Mouse (Mus musculus) forebrain, embryonic 15.5 days (tissue): ENCODE measurements around the gene Odf3l2. TPM values are rescaled to one million over a fixed set of nuclear protein-coding genes. Genes with fewer than 3 reads are reported as not detected.

Experiments used
- ATAC-seq: fragments of 200-750 bp; cut with Nextera tagmentation; replicated peaks from 2 replicates; pipeline ENCODE4 v1.8.0; 2017; ENCODE audit warnings: mild to moderate bottlenecking, moderate TSS enrichment, moderate library complexity
- H3K27ac ChIP-seq: fragments of 300-500 bp; sonication (generic); replicated peaks from 2 replicates; pipeline ENCODE4 v1.5.1; 2015; ENCODE audit warnings: mild to moderate bottlenecking, inconsistent platforms
- H3K27me3 ChIP-seq: fragments of 300-500 bp; sonication (generic); 2 replicates; pipeline ENCODE4 v1.6.1; 2015; ENCODE audit warnings: inconsistent platforms
- H3K36me3 ChIP-seq: fragments of 300-500 bp; sonication (generic); 2 replicates; pipeline ENCODE4 v1.6.1; 2015; ENCODE audit warnings: mild to moderate bottlenecking, inconsistent platforms
- H3K4me1 ChIP-seq: fragments of 300-500 bp; sonication (generic); 2 replicates; pipeline ENCODE4 v1.6.1; 2015; ENCODE audit warnings: inconsistent platforms
- H3K4me2 ChIP-seq: fragments of 300-500 bp; sonication (generic); replicated peaks from 2 replicates; pipeline ENCODE4 v1.6.1; 2015; ENCODE audit warnings: mild to moderate bottlenecking, inconsistent platforms
- H3K4me3 ChIP-seq: fragments of 300-500 bp; sonication (generic); 2 replicates; pipeline ENCODE4 v1.5.1; 2015; ENCODE audit warnings: mild to moderate bottlenecking, inconsistent platforms
- H3K9ac ChIP-seq: fragments of 300-500 bp; sonication (generic); replicated peaks from 2 replicates; pipeline ENCODE4 v1.6.1; 2015; ENCODE audit warnings: mild to moderate bottlenecking, inconsistent platforms
- H3K9me3 ChIP-seq: fragments of 300-500 bp; sonication (generic); 2 replicates; pipeline ENCODE4 v1.6.1; 2016; ENCODE audit warnings: inconsistent platforms
- WGBS: fragments of 180-500 bp; shearing (Covaris S2); methylation state at CpG from one replicate; pipeline ENCODE4 v1.1.7; 2015; ENCODE audit warnings: mixed read lengths; 5-methylcytosine and 5-hydroxymethylcytosine counted together
- polyA plus RNA-seq: library from polyadenylated mRNA; unstranded; fragments of >200 nt; fragmentation: Nextera tagmentation; extraction: Ambion mirVana; gene quantifications from 2 replicates; pipeline ENCODE4 v1.2.1, GENCODE M21; 2015

The Odf3l2 gene
- polyA plus RNA-seq, 1 experiment from 2014 or later = 0.32 TPM

GRCm38 (mm10) chr10:79594111-79594510 is 51.4 kb downstream of the Odf3l2 start:
- Histone ChIP-seq H3K36me3 (no peaks in the 10 kb centered on the region), H3K27me3 (peaks cover 9% of the 10 kb centered on the region; the same call in 1 of the 2 replicates), H3K4me1 (0 out of 2 replicates have a peak, but pooled peaks cover 2% of the 10 kb centered on the region), H3K4me2 (no peak overlapping the region), H3K4me3 (no peak overlapping the region), H3K9me3 (no peaks in the 10 kb centered on the region), H3K27ac (no peak overlapping the region), H3K9ac (no peak overlapping the region)
- 58% methylated on average over 6 of the region's 6 CpGs for WGBS
- no peak for ATAC-seq

- WGBS = 91% methylated on average over 1 of the region's 1 CpGs
- Histone ChIP-seq H3K9ac (no peak overlapping the region), H3K4me1 (0 out of 2 replicates have a peak, but pooled peaks cover 2% of the 10 kb centered on the region), H3K27ac (no peak overlapping the region), H3K9me3 (no peaks in the 10 kb centered on the region), H3K4me3 (no peak overlapping the region), H3K36me3 (no peaks in the 10 kb centered on the region), H3K4me2 (no peak overlapping the region), H3K27me3 (peaks cover 9% of the 10 kb centered on the region; the same call in 1 of the 2 replicates)
- no peak for ATAC-seq
Observed at GRCm38 (mm10) chr10:79590702-79591101, 54.8 kb downstream of the Odf3l2 start.

Other genes with a start within 250 kb of the Odf3l2 start
- gene Vmn2r83, start 177.0 kb downstream of the Odf3l2 start, polyA plus RNA-seq = not detected in 2 replicates
- gene Plpp2, start 111.9 kb downstream of the Odf3l2 start, polyA plus RNA-seq = 8.8 and 10.7 TPM in 2 replicates
- 60.1 and 61.7 TPM in 2 replicates for gene Mier2, start 90.5 kb downstream of the Odf3l2 start, polyA plus RNA-seq
- gene Theg, start 58.4 kb downstream of the Odf3l2 start, polyA plus RNA-seq = not detected in 2 replicates
- gene C2cd4c, start 31.7 kb downstream of the Odf3l2 start, polyA plus RNA-seq = 0.22 and 0.27 TPM in 2 replicates
- gene Shc2, start 7.8 kb downstream of the Odf3l2 start, polyA plus RNA-seq = 15.1 and 15.3 TPM in 2 replicates
- 0.95 and 1.3 TPM in 2 replicates for gene Madcam1, start 18.8 kb upstream of the Odf3l2 start, polyA plus RNA-seq
- gene Tpgs1, start 23.6 kb upstream of the Odf3l2 start, polyA plus RNA-seq = 80.0 and 83.6 TPM in 2 replicates
- 75.7 and 81.2 TPM in 2 replicates for gene Cdc34, start 36.5 kb upstream of the Odf3l2 start, polyA plus RNA-seq
- gene Gzmm, start 43.3 kb upstream of the Odf3l2 start, polyA plus RNA-seq = 2.0 and 2.3 TPM in 2 replicates
- gene Bsg, start 58.8 kb upstream of the Odf3l2 start, polyA plus RNA-seq = 689 and 728 TPM in 2 replicates
- gene Hcn2, start 70.9 kb upstream of the Odf3l2 start, polyA plus RNA-seq = 0.64 and 0.69 TPM in 2 replicates
- gene Polrmt, start 100.8 kb upstream of the Odf3l2 start, polyA plus RNA-seq = 43.7 and 44.0 TPM in 2 replicates
- gene Fgf22, start 109.3 kb upstream of the Odf3l2 start, polyA plus RNA-seq = 0.69 and 0.72 TPM in 2 replicates
- 94.9 and 108 TPM in 2 replicates for gene Rnf126, start 121.2 kb upstream of the Odf3l2 start, polyA plus RNA-seq
- 0.83 and 0.84 TPM in 2 replicates for gene Fstl3, start 131.5 kb upstream of the Odf3l2 start, polyA plus RNA-seq
- 0.25 and 0.43 TPM in 2 replicates for gene Prss57, start 145.2 kb upstream of the Odf3l2 start, polyA plus RNA-seq
- 317 and 325 TPM in 2 replicates for gene Palm, start 147.8 kb upstream of the Odf3l2 start, polyA plus RNA-seq
- 0.66 and 0.68 TPM in 2 replicates for gene Misp, start 175.3 kb upstream of the Odf3l2 start, polyA plus RNA-seq
- 108 and 120 TPM in 2 replicates for gene Ptbp1, start 208.7 kb upstream of the Odf3l2 start, polyA plus RNA-seq
- gene Prtn3, start 228.7 kb upstream of the Odf3l2 start, polyA plus RNA-seq = 13.5 and 15.0 TPM in 2 replicates
- 405 and 410 TPM in 2 replicates for gene Plppr3, start 228.9 kb upstream of the Odf3l2 start, polyA plus RNA-seq
- gene Elane, start 240.5 kb upstream of the Odf3l2 start, polyA plus RNA-seq = 0.19 TPM in 1 of 2 replicates, not detected in the other
- not detected in 2 replicates for gene Cfd, start 245.1 kb upstream of the Odf3l2 start, polyA plus RNA-seq